Comparison of ENCODE assay signal across 8 mouse cellular contexts in genomic region chr2:180104659-180105377, GRCm38 (mm10). TPM values are rescaled to one million over a fixed set of nuclear protein-coding genes. Genes with fewer than 3 reads are reported as not detected.
DNase-seq lines count a peak whose midpoint lies in the region; ATAC-seq lines count a peak whose summit lies in the region.

No protein-coding gene starts in this region.

- peak overlapping the region; percentile 53 for H3K4me3 ChIP-seq in kidney, embryonic 16.5 days (ENCODE audit: low read length)
- peak overlapping the region; percentile 43 for H3K4me3 ChIP-seq in embryonic facial prominence, embryonic 11.5 days (ENCODE audit: low read depth, low read length)
- peak overlapping the region; percentile 53 for H3K4me3 ChIP-seq in hindbrain, embryonic 14.5 days (replicated peaks; ENCODE audit: low read length)
- peak overlapping the region; percentile 63 for H3K4me3 ChIP-seq in midbrain, embryonic 14.5 days (replicated peaks; ENCODE audit: low read depth, low read length)

- H3K4me2 ChIP-seq in kidney, embryonic 16.5 days (replicated peaks; ENCODE audit: low read depth, low read length): peak overlapping the region; percentile 94
- H3K4me2 ChIP-seq in embryonic facial prominence, embryonic 11.5 days (ENCODE audit: low read depth, low read length): peak overlapping the region; percentile 97
- peak overlapping the region; percentile 97 for H3K4me2 ChIP-seq in hindbrain, embryonic 14.5 days (replicated peaks)
- peak overlapping the region; percentile 95 for H3K4me2 ChIP-seq in midbrain, embryonic 14.5 days (ENCODE audit: low read length)

- no peaks in the 10 kb centered on the region for H3K9me3 ChIP-seq in kidney, embryonic 16.5 days (ENCODE audit: low read length)
- H3K9me3 ChIP-seq in embryonic facial prominence, embryonic 11.5 days (replicated peaks; ENCODE audit: control insufficient read depth, low read length): no peaks in the 10 kb centered on the region
- no peaks in the 10 kb centered on the region for H3K9me3 ChIP-seq in hindbrain, embryonic 14.5 days (ENCODE audit: control insufficient read depth, low read length)
- H3K9me3 ChIP-seq in midbrain, embryonic 14.5 days (ENCODE audit: control insufficient read depth, low read length): no peaks in the 10 kb centered on the region

- H3K4me1 ChIP-seq in kidney, embryonic 16.5 days (ENCODE audit: insufficient read depth, low read length): peaks cover 16% of the 10 kb centered on the region
- peaks cover 2% of the 10 kb centered on the region; the same call in 1 of the 2 replicates for H3K4me1 ChIP-seq in embryonic facial prominence, embryonic 11.5 days (ENCODE audit: control insufficient read depth, insufficient read depth, low read length)
- peaks cover 9% of the 10 kb centered on the region for H3K4me1 ChIP-seq in hindbrain, embryonic 14.5 days (replicated peaks; ENCODE audit: control insufficient read depth, insufficient read depth, low read length)
- H3K4me1 ChIP-seq in midbrain, embryonic 14.5 days (ENCODE audit: control insufficient read depth, insufficient read depth, low read length): peaks cover 22% of the 10 kb centered on the region; the same call in 1 of the 2 replicates

- 13% methylated on average over 24 of the region's 24 CpGs for WGBS in kidney, embryonic 16.5 days
- 7% methylated on average over 24 of the region's 24 CpGs for WGBS in embryonic facial prominence, embryonic 11.5 days
- 9% methylated on average over 24 of the region's 24 CpGs for WGBS in hindbrain, embryonic 14.5 days
- WGBS in midbrain, embryonic 14.5 days: 12% methylated on average over 24 of the region's 24 CpGs

- 0 out of 2 replicates have a peak, but pooled peaks have one; percentile 4 for ATAC-seq in kidney, embryonic 16.5 days (ENCODE audit: low FRiP score, low TSS enrichment)
- 0 out of 2 replicates have a peak, but pooled peaks have one; percentile 5 for ATAC-seq in embryonic facial prominence, embryonic 11.5 days (replicated peaks; ENCODE audit: insufficient number of reproducible peaks, low FRiP score, low TSS enrichment, low read depth)
- peak; percentile 15; the same call in 1 of the 2 replicates for ATAC-seq in hindbrain, embryonic 14.5 days (ENCODE audit: low FRiP score)
- no peak for ATAC-seq in midbrain, embryonic 14.5 days (ENCODE audit: low FRiP score, low TSS enrichment)

- peaks cover 60% of the 10 kb centered on the region for H3K27me3 ChIP-seq in kidney, embryonic 16.5 days (ENCODE audit: insufficient read depth, low read length)
- H3K27me3 ChIP-seq in embryonic facial prominence, embryonic 11.5 days (ENCODE audit: control insufficient read depth, insufficient read depth, low read length): peaks cover 58% of the 10 kb centered on the region
- H3K27me3 ChIP-seq in hindbrain, embryonic 14.5 days (ENCODE audit: control insufficient read depth, insufficient read depth, low read length): peaks cover 39% of the 10 kb centered on the region
- H3K27me3 ChIP-seq in midbrain, embryonic 14.5 days (ENCODE audit: control insufficient read depth, insufficient read depth, low read length): peaks cover 30% of the 10 kb centered on the region

- no peak overlapping the region for H3K9ac ChIP-seq in kidney, embryonic 16.5 days (replicated peaks; ENCODE audit: low read length)
- no peak overlapping the region for H3K9ac ChIP-seq in embryonic facial prominence, embryonic 11.5 days (replicated peaks; ENCODE audit: low read length)
- peak overlapping the region; percentile 63 for H3K9ac ChIP-seq in hindbrain, embryonic 14.5 days
- peak overlapping the region; percentile 60; the same call in 1 of the 2 replicates for H3K9ac ChIP-seq in midbrain, embryonic 14.5 days (replicated peaks; ENCODE audit: low read length)

- H3K36me3 ChIP-seq in kidney, embryonic 16.5 days (ENCODE audit: insufficient read depth, low read length): no peaks in the 10 kb centered on the region
- H3K36me3 ChIP-seq in embryonic facial prominence, embryonic 11.5 days (replicated peaks; ENCODE audit: control insufficient read depth, insufficient read depth, low read depth, low read length): no peaks in the 10 kb centered on the region
- no peaks in the 10 kb centered on the region for H3K36me3 ChIP-seq in hindbrain, embryonic 14.5 days (replicated peaks; ENCODE audit: control insufficient read depth, insufficient read depth)
- H3K36me3 ChIP-seq in midbrain, embryonic 14.5 days (ENCODE audit: control insufficient read depth, insufficient read depth, low read length): no peaks in the 10 kb centered on the region

- DNase-seq in kidney, adult 8-10 months: no peak
- DNase-seq in embryonic facial prominence, embryonic 11.5 days (ENCODE audit: low spot score): no peak
- no peak for DNase-seq in hindbrain, embryonic 14.5 days (ENCODE audit: low spot score)
- no peak for DNase-seq in midbrain, embryonic 14.5 days
- no peak for DNase-seq in embryo, embryonic 10.5 days (ENCODE audit: low spot score)
- no peak for DNase-seq in gastrocnemius, postnatal 25 days
- DNase-seq in left cerebral cortex, adult 18-20 months (ENCODE audit: low spot score in 2 of 2): no peak

- H3K27ac ChIP-seq in kidney, embryonic 16.5 days (ENCODE audit: low read length): no peak overlapping the region
- no peak overlapping the region for H3K27ac ChIP-seq in embryonic facial prominence, embryonic 11.5 days (replicated peaks; ENCODE audit: low read depth, low read length)
- no peak overlapping the region for H3K27ac ChIP-seq in hindbrain, embryonic 14.5 days
- H3K27ac ChIP-seq in midbrain, embryonic 14.5 days (replicated peaks; ENCODE audit: low read depth, low read length): no peak overlapping the region; the same call in 1 of the 2 replicates

RNA-seq across cellular contexts. Expression of gene Hrh3, which starts 0.5 kb away (rescaled TPM):
- not detected in 2 replicates for polyA plus RNA-seq in kidney, embryonic 16.5 days (2015; fragmentation: Nextera tagmentation; extraction: Ambion mirVana)
- 0.41 and 0.52 TPM in 2 replicates for polyA plus RNA-seq in embryonic facial prominence, embryonic 11.5 days (2014; fragmentation: Nextera tagmentation; extraction: Ambion mirVana)
- polyA plus RNA-seq in hindbrain, embryonic 14.5 days (2014; fragmentation: Nextera tagmentation; extraction: Ambion mirVana): 1.4 and 1.7 TPM in 2 replicates
- 2.7 and 3.8 TPM in 2 replicates for polyA plus RNA-seq in midbrain, embryonic 14.5 days (2014; fragmentation: Nextera tagmentation; extraction: Ambion mirVana)
- total RNA-seq in gastrocnemius, postnatal 25 days (2021): not detected
- 100 to 1,000 TPM in 1 of 2 experiments, 10 to 100 TPM in 1; 87.6 to 114 TPM for total RNA-seq in left cerebral cortex, adult 18-20 months (2021)

RNA-seq across cellular contexts. Expression of gene Osbpl2, which starts 14.3 kb away (rescaled TPM):
- 35.2 and 36.3 TPM in 2 replicates for polyA plus RNA-seq in kidney, embryonic 16.5 days (2015; fragmentation: Nextera tagmentation; extraction: Ambion mirVana)
- 31.5 and 33.0 TPM in 2 replicates for polyA plus RNA-seq in embryonic facial prominence, embryonic 11.5 days (2014; fragmentation: Nextera tagmentation; extraction: Ambion mirVana)
- 73.1 and 79.2 TPM in 2 replicates for polyA plus RNA-seq in hindbrain, embryonic 14.5 days (2014; fragmentation: Nextera tagmentation; extraction: Ambion mirVana)
- polyA plus RNA-seq in midbrain, embryonic 14.5 days (2014; fragmentation: Nextera tagmentation; extraction: Ambion mirVana): 67.2 and 76.6 TPM in 2 replicates
- total RNA-seq in gastrocnemius, postnatal 25 days (2021): 10 to 100 TPM; 15.4 to 16.0 TPM
- total RNA-seq in left cerebral cortex, adult 18-20 months (2021): 10 to 100 TPM; 49.1 to 54.1 TPM

RNA-seq across cellular contexts. Expression of gene Mtg2, which starts 34.4 kb away (rescaled TPM):
- polyA plus RNA-seq in kidney, embryonic 16.5 days (2015; fragmentation: Nextera tagmentation; extraction: Ambion mirVana): 27.3 and 29.6 TPM in 2 replicates
- 25.5 and 28.1 TPM in 2 replicates for polyA plus RNA-seq in embryonic facial prominence, embryonic 11.5 days (2014; fragmentation: Nextera tagmentation; extraction: Ambion mirVana)
- 29.4 and 30.2 TPM in 2 replicates for polyA plus RNA-seq in hindbrain, embryonic 14.5 days (2014; fragmentation: Nextera tagmentation; extraction: Ambion mirVana)
- polyA plus RNA-seq in midbrain, embryonic 14.5 days (2014; fragmentation: Nextera tagmentation; extraction: Ambion mirVana): 32.2 and 35.4 TPM in 2 replicates
- 10 to 100 TPM; 12.5 to 13.2 TPM for total RNA-seq in gastrocnemius, postnatal 25 days (2021)
- 10 to 100 TPM; 13.7 to 17.5 TPM for total RNA-seq in left cerebral cortex, adult 18-20 months (2021)

Comparison
In these comparisons a context has a peak if more than half of its experiments do, and no peak if none do; other contexts are left out.
1. H3K9ac ChIP-seq: peak in hindbrain, embryonic 14.5 days (single experiment) and midbrain, embryonic 14.5 days (single experiment); none in kidney, embryonic 16.5 days (single experiment) and embryonic facial prominence, embryonic 11.5 days (single experiment).
2. Peak in every context shown above with its lines, with median percentiles within 50 percentile points of each other: H3K4me2 ChIP-seq and H3K4me3 ChIP-seq.